Mouse (Mus musculus) olfactory bulb, adult 2 months (tissue): ENCODE data around the gene BC028528.

Experiments used
- CTCF ChIP-seq: fragments of 200-500 bp; IDR thresholded peaks from 2 replicates; pipeline ENCODE4 v1.5.1; 2012; ENCODE audit warnings: low read depth, mild to moderate bottlenecking, low read length, moderate library complexity; ENCODE audit not compliant: insufficient read depth
- POLR2A ChIP-seq: fragments of 200-500 bp; IDR thresholded peaks from 2 replicates; pipeline ENCODE4 v1.6.1; 2012; ENCODE audit warnings: mild to moderate bottlenecking, low read depth, low read length, moderate library complexity; ENCODE audit not compliant: insufficient read depth

- TF ChIP-seq POLR2A (no peak), CTCF (no peak)
These were observed 7.4 kb downstream of the BC028528 start for GRCm38 (mm10) chr3:95884400-95884799.
